In genomic region chr2:168555897-168556670, GRCm38 (mm10) we compare ENCODE assay signal across 9 mouse cellular contexts. TPM values are rescaled to one million over a fixed set of nuclear protein-coding genes. Genes with fewer than 3 reads are reported as not detected.
DNase-seq lines count a peak whose midpoint lies in the region; TF ChIP-seq lines count a peak whose summit lies in the region.
"Had no signal": no experiment of that assay in that cellular context is flagged by ENCODE, and none has a peak within 500 bp of the region (broad histone marks: within the 10 kb centered on the region; RNA-seq: fewer than 3 reads in every experiment).

No protein-coding gene starts in this region.

- WGBS in embryonic facial prominence, embryonic 10.5 days, result 32% methylated on average over 23 of the region's 23 CpGs
- WGBS in limb, embryonic 10.5 days, result 61% methylated on average over 23 of the region's 23 CpGs

- no peaks in the 10 kb centered on the region for H3K9me3 ChIP-seq in embryonic facial prominence, embryonic 10.5 days
- no peaks in the 10 kb centered on the region for H3K9me3 ChIP-seq in limb, embryonic 10.5 days (replicated peaks)

- intact Hi-C loops in left cerebral cortex, postnatal 4 days (cut with DNase I), result no loop called here

- no peak for TF ChIP-seq CTCF in layer of hippocampus, adult 2 months (conservative IDR thresholded peaks at IDR 0.05)

- H3K27me3 ChIP-seq in embryonic facial prominence, embryonic 10.5 days (replicated peaks; ENCODE audit: low read depth, poor library complexity, severe bottlenecking), result peaks cover 45% of the 10 kb centered on the region
- H3K27me3 ChIP-seq in limb, embryonic 10.5 days (ENCODE audit: low read depth, poor library complexity, severe bottlenecking), result peaks cover 46% of the 10 kb centered on the region
- H3K27me3 ChIP-seq in splenic B cell, adult 2 months (ENCODE audit: control insufficient read depth, insufficient read depth, low read length, poor library complexity, severe bottlenecking), result no peaks in the 10 kb centered on the region

- no peak overlapping the region for H3K4me3 ChIP-seq in layer of hippocampus, adult 2 months
- H3K4me3 ChIP-seq in embryonic facial prominence, embryonic 10.5 days, result no peak overlapping the region
- no peak overlapping the region for H3K4me3 ChIP-seq in limb, embryonic 10.5 days

- 0 out of 2 replicates have a peak overlapping the region, but pooled peaks have one; percentile 3 for H3K27ac ChIP-seq in layer of hippocampus, adult 2 months
- peak overlapping the region; percentile 63 for H3K27ac ChIP-seq in embryonic facial prominence, embryonic 10.5 days (replicated peaks)
- peak overlapping the region; percentile 83 for H3K27ac ChIP-seq in limb, embryonic 10.5 days

- peaks cover 60% of the 10 kb centered on the region for H3K4me1 ChIP-seq in embryonic facial prominence, embryonic 10.5 days
- H3K4me1 ChIP-seq in limb, embryonic 10.5 days, result peaks cover 69% of the 10 kb centered on the region

- H3K36me3 ChIP-seq in embryonic facial prominence, embryonic 10.5 days (replicated peaks), result no peaks in the 10 kb centered on the region
- H3K36me3 ChIP-seq in limb, embryonic 10.5 days, result no peaks in the 10 kb centered on the region
- no peaks in the 10 kb centered on the region for H3K36me3 ChIP-seq in splenic B cell, adult 2 months (ENCODE audit: control insufficient read depth, insufficient read depth, low read length, poor library complexity, severe bottlenecking)

- DNase-seq in layer of hippocampus, adult 2 months (ENCODE audit: low spot score in 2 of 2), result no peak
- DNase-seq in layer of hippocampus, adult 9-11 months, result no peak
- DNase-seq in embryonic facial prominence, embryonic 10.5 days (ENCODE audit: low spot score), result no peak
- DNase-seq in limb, embryonic 10.5 days (ENCODE audit: low spot score), result no peak
- DNase-seq in splenic B cell, adult 2 months (ENCODE audit: low read depth, low spot score), result peak; percentile 53
- no peak for DNase-seq in left cerebral cortex, postnatal 4 days
- no peak for DNase-seq in ovary, postnatal 14 days (ENCODE audit: low spot score)
- DNase-seq in adrenal gland, postnatal 4 days (ENCODE audit: low spot score in 2 of 2), result no peak
- DNase-seq: gastrocnemius, postnatal 10 days had no signal

RNA-seq across cellular contexts. Expression of gene Nfatc2, which starts 45.4 kb away (rescaled TPM):
- total RNA-seq in layer of hippocampus, adult 2 months (2021), result 10 to 100 TPM; 19.7 to 20.1 TPM
- 0.45 and 0.66 TPM in 2 replicates for polyA plus RNA-seq in embryonic facial prominence, embryonic 10.5 days (2016; fragmentation: Nextera tagmentation; extraction: Ambion mirVana)
- polyA plus RNA-seq in limb, embryonic 10.5 days (2016; fragmentation: Nextera tagmentation; extraction: Ambion mirVana), result 1.0 and 3.2 TPM in 2 replicates
- 1 to 10 TPM; 6.0 to 6.2 TPM for total RNA-seq in left cerebral cortex, postnatal 4 days (2021)
- 1 to 10 TPM; 4.4 to 5.0 TPM for total RNA-seq in adrenal gland, postnatal 4 days (2021)

Comparison
In these comparisons a context has a peak if more than half of its experiments do, and no peak if none do; other contexts are left out.
1. H3K27ac ChIP-seq: peak in every context shown above with its lines; median percentile 83 in limb, embryonic 10.5 days; 63 in embryonic facial prominence, embryonic 10.5 days; 3 in layer of hippocampus, adult 2 months.